Mouse (Mus musculus) MEL (cell line): Measurements from ENCODE around the gene Hsf5. TPM values are rescaled to one million over a fixed set of nuclear protein-coding genes. Genes with fewer than 3 reads are reported as not detected.

Source experiments
- DNase-seq: peaks from one replicate; pipeline ENCODE4 v3.0.0; 2011; ENCODE audit warnings: low read depth, low spot score
- H3K27ac ChIP-seq: 2 replicates; pipeline ENCODE4 v1.5.1; 2012; ENCODE audit warnings: low read depth, mild to moderate bottlenecking, control low read depth, low read length, moderate library complexity; ENCODE audit not compliant: control insufficient read depth
- H3K27me3 ChIP-seq, 2 experiments: fragments of 150-350 bp in 1 of 2; sonication (generic) in 1 of 2; 2 replicates each; pipeline ENCODE4 v1.6.1; 2012; ENCODE audit warnings: low read length in 2 of 2, mild to moderate bottlenecking in 2 of 2, improper control_type of control experiment in 1 of 2, moderate library complexity in 1 of 2; ENCODE audit not compliant: insufficient read depth in 2 of 2, control insufficient read depth in 1 of 2
- H3K36me3 ChIP-seq, 2 experiments: 2 replicates each; pipeline ENCODE4 v1.6.1; 2012 to 2014; ENCODE audit warnings: low read length in 2 of 2, improper control_type of control experiment in 1 of 2, inconsistent platforms in 1 of 2, mild to moderate bottlenecking in 1 of 2; ENCODE audit not compliant: insufficient read depth in 2 of 2, control insufficient read depth in 1 of 2
- H3K4me1 ChIP-seq, 2 experiments: fragments of 150-350 bp in 1 of 2; sonication (generic) in 1 of 2; 2 replicates each; pipeline ENCODE4 v1.6.1; 2012; ENCODE audit warnings: low read length in 2 of 2, improper control_type of control experiment in 1 of 2, mild to moderate bottlenecking in 1 of 2; ENCODE audit not compliant: insufficient read depth in 2 of 2, control insufficient read depth in 1 of 2
- H3K4me3 ChIP-seq, 2 experiments: fragments of 150-350 bp in 1 of 2; sonication (generic) in 1 of 2; 2 replicates each; pipeline ENCODE4 v1.5.1; 2012; ENCODE audit warnings: low read depth in 2 of 2, low read length in 2 of 2, mild to moderate bottlenecking in 2 of 2, moderate library complexity in 2 of 2, control low read depth in 1 of 2, improper control_type of control experiment in 1 of 2; ENCODE audit not compliant: control insufficient read depth in 1 of 2, insufficient read depth in 1 of 2
- H3K79me2 ChIP-seq: 2 replicates; pipeline ENCODE4 v1.6.1; 2012; ENCODE audit warnings: mild to moderate bottlenecking, low read length, moderate library complexity; ENCODE audit not compliant: control insufficient read depth, poor library complexity, insufficient read depth
- H3K9ac ChIP-seq: 2 replicates; pipeline ENCODE4 v1.6.1; 2012; ENCODE audit warnings: low read depth, mild to moderate bottlenecking, control low read depth, low read length, moderate library complexity; ENCODE audit not compliant: control insufficient read depth, poor library complexity, severe bottlenecking
- H3K9me3 ChIP-seq: fragments of 150-350 bp; sonication (generic); replicated peaks from 2 replicates; pipeline ENCODE4 v1.6.1; 2012; ENCODE audit warnings: mild to moderate bottlenecking, low read length, improper control_type of control experiment, moderate library complexity; ENCODE audit not compliant: insufficient read depth
- BHLHE40 ChIP-seq: IDR thresholded peaks from 2 replicates; pipeline ENCODE4 v1.6.1; 2012; ENCODE audit warnings: low read depth, mild to moderate bottlenecking, inconsistent platforms, low read length, improper control_type of control experiment, borderline replicate concordance
- CHD2 ChIP-seq: IDR thresholded peaks from 2 replicates; pipeline ENCODE4 v1.6.1; 2011; ENCODE audit warnings: low read length, improper control_type of control experiment
- E2F4 ChIP-seq: IDR thresholded peaks from 2 replicates; pipeline ENCODE4 v1.6.1; 2011; ENCODE audit warnings: low read depth, low read length, improper control_type of control experiment, borderline replicate concordance
- ETS1 ChIP-seq: IDR thresholded peaks from 2 replicates; pipeline ENCODE4 v1.6.1; 2012; ENCODE audit warnings: low read depth, mild to moderate bottlenecking, inconsistent platforms, low read length, improper control_type of control experiment, moderate library complexity
- GABPA ChIP-seq: IDR thresholded peaks from 2 replicates; pipeline ENCODE4 v1.6.1; 2012; ENCODE audit warnings: low read depth, mild to moderate bottlenecking, inconsistent platforms, low read length, improper control_type of control experiment, moderate library complexity
- MAFK ChIP-seq: IDR thresholded peaks from 2 replicates; pipeline ENCODE4 v1.6.1; 2011; ENCODE audit warnings: low read depth, mild to moderate bottlenecking, low read length, improper control_type of control experiment, borderline replicate concordance
- MAX ChIP-seq: IDR thresholded peaks from 2 replicates; pipeline ENCODE4 v1.6.1; 2011; ENCODE audit warnings: low read length, improper control_type of control experiment
- MAZ ChIP-seq: IDR thresholded peaks from 2 replicates; pipeline ENCODE4 v1.6.1; 2012; ENCODE audit warnings: low read depth, mild to moderate bottlenecking, inconsistent platforms, low read length, improper control_type of control experiment
- MYC ChIP-seq: IDR thresholded peaks from 2 replicates; pipeline ENCODE4 v1.6.1; 2011; ENCODE audit warnings: low read depth, mild to moderate bottlenecking, low read length, improper control_type of control experiment, moderate library complexity
- POLR2A ChIP-seq, 2 experiments: IDR thresholded peaks; 2 replicates each; pipeline ENCODE4 v1.6.1; 2011 to 2012; ENCODE audit warnings: low read length in 2 of 2, mild to moderate bottlenecking in 2 of 2, control low read depth in 1 of 2, improper control_type of control experiment in 1 of 2, low read depth in 1 of 2, moderate library complexity in 1 of 2; ENCODE audit not compliant: control insufficient read depth in 1 of 2, insufficient read depth in 1 of 2, poor library complexity in 1 of 2
- RAD21 ChIP-seq: IDR thresholded peaks from 2 replicates; pipeline ENCODE4 v1.6.1; 2011; ENCODE audit warnings: mild to moderate bottlenecking, low read depth, low read length, improper control_type of control experiment
- SMC3 ChIP-seq: IDR thresholded peaks from 2 replicates; pipeline ENCODE4 v1.6.1; 2011; ENCODE audit warnings: low read depth, low read length, improper control_type of control experiment
- TBP ChIP-seq: IDR thresholded peaks from 2 replicates; pipeline ENCODE4 v1.8.0; 2011; ENCODE audit warnings: low read depth, low read length, improper control_type of control experiment
- polyA plus RNA-seq, 2 experiments: library from polyadenylated mRNA; stranded (reverse) in 1 of 2; unstranded in 1 of 2; fragments of >175 nt in 1 of 2; fragments of >200 nt in 1 of 2; gene quantifications; 2 replicates each; pipeline versions ENCODE4 v1.2.1 to v1.2.4; 2012; ENCODE audit warnings: low replicate concordance in 2 of 2, low read depth in 1 of 2; ENCODE audit not compliant: insufficient read length in 2 of 2, insufficient read depth in 1 of 2, missing spikeins in 1 of 2
- total RNA-seq: library from RNA; depleted of rRNA; stranded (reverse); fragments of 300-350 nt; gene quantifications from 2 replicates; pipeline ENCODE4 v1.2.3, GENCODE M21; 2012

Hsf5 gene
- total and polyA plus RNA-seq, 3 experiments, result 0.03 TPM; not detected in 2

DNA sequence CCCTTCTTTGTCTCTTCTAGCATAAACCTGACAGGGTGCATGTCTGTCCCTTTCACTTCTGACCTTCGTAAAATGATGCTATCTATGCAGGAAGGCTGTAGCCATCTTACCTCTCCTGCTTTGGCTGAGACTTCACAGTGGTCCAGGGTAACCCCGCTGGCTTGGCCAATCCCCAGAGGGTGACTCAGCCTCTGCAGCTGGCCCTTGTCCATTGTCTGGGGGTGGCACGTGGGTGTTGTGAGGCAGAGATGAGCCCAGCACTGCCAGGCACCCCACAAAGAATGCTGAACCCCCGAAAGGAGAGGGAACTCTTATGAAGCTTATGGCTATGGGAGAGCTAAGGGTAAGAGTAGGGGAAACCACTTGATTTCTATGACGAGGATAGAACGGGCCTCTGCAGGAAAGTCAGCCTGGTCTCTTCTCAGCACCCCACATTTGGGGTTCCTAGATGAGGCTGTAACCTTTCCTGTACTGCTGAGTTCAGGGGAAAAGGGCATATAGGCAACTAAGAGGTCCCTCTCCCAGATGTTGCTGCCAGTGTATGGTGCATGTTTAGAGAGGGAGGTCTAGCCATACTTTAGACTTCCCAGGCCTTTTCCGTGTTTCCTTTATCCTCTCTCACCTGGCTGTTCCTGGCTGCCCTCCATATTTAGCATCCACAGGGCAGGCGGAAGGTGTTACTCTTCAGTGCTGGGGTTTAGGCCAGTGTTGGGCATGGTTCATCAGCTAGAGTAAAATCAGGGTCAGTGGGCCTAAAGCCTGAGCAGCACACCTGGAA is 34.8 kb upstream of the Hsf5 start:
- Histone ChIP-seq H3K36me3 (peaks cover 0 to 2% of the 10 kb centered on the region in 2 experiments; a peak in 1 of 4 replicates), H3K9me3 (no peaks in the 10 kb centered on the region), H3K27me3 (no peaks in the 10 kb centered on the region; a peak in 2 of 4 replicates), H3K79me2 (no peaks in the 10 kb centered on the region), H3K27ac (no peak overlapping the region), H3K9ac (no peak overlapping the region), H3K4me3 (no peak overlapping the region), H3K4me1 (peaks cover 2 to 15% of the 10 kb centered on the region in 2 experiments; a peak in 3 of 4 replicates)
- no peak for DNase-seq
- TF ChIP-seq RAD21, result no peak
- TF ChIP-seq MYC, result no peak
- no peak for TF ChIP-seq GABPA
- TF ChIP-seq POLR2A (IDR thresholded peaks at IDR 0.05; ENCODE audit: control insufficient read depth in 1 of 2, insufficient read depth in 1 of 2, low read depth in 1 of 2, low read length in 2 of 2, poor library complexity in 1 of 2), result no peak
- no peak for TF ChIP-seq TBP
- TF ChIP-seq MAZ, result no peak

DNA sequence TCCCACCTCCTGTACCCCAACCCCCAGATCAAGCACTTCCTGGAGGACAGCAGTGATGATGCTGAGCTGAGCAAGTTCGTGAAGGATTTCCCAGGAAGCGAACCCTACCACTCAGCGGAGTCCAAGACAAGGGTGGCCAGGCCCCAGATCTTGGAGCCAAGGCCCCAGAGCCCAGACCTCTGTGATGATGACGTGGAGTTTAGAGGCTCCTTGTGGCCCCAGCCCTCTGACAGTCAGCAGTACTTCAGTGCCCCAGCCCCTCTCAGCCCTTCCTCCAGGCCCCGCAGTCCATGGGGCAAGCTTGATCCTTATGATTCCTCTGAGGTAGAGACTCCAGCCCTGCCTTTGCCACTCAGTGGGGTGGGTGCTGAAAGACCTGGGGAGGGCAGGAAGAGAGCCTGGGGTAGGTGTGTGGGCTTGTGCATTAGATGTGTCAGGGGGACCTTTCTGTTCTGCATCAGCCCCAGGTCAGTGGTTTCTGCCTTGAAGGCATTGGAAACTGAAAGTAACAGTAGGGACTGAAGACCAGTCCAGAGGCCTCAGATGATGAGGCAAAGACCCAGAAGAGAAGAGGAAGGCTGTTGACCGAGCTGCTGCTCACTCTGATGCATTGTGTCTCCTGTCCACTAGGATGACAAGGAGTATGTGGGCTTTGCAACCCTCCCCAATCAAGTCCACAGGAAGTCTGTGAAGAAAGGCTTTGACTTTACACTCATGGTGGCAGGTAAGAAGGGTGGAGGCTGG is 33.5 kb upstream of the Hsf5 start:
- peaks cover 0 to 2% of the 10 kb centered on the region in 2 experiments; a peak in 1 of 4 replicates for H3K36me3 ChIP-seq
- TF ChIP-seq RAD21 (no peak), SMC3 (no peak), ETS1 (no peak)
- TF ChIP-seq, all 39 proteins: peak for 0
- Histone ChIP-seq H3K27ac (no peak overlapping the region), H3K4me1 (peaks cover 2 to 12% of the 10 kb centered on the region in 2 experiments; a peak in 3 of 4 replicates), H3K79me2 (no peaks in the 10 kb centered on the region), H3K27me3 (no peaks in the 10 kb centered on the region; a peak in 2 of 4 replicates), H3K9ac (no peak overlapping the region), H3K9me3 (no peaks in the 10 kb centered on the region), H3K4me3 (no peak overlapping the region)
- no peak for DNase-seq

DNA sequence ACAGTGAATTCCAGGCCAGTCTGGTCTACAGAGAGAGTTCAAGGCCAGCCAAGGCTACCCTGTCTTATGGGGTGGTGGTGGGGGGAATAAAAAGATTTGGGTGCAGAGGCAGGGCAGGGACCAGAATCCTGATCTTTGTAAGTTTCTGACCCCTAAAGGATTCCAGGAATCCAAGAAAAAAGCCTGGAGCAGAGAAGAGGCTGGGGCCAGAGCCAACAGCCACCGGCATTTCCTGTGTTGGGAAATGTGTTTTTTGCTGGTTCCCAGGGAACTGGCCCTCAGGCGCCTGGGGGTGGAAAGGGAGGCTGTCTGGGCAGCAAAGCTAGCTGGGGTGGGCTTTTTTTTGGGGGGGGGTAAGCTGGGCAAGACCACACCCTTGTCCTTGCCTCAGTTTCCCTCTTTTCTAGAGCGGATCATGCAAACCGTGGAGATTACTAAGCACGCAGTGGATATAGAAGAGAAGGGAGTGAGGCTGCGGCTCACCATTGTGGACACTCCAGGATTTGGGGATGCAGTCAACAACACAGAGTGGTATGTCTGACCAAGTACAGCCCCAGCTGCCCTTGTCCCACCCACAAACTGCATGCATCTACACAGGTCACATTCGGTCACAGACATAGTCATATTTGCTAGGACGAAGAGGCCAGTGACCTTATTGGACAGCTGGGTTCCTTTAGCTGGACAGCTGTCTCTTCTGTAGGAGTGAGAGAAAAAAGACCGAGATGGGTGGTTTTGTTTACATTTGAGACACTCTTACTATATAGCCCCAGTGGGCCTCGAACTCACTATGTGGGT is 32.1 kb upstream of the Hsf5 start:
- no peaks in the 10 kb centered on the region for H3K79me2 ChIP-seq
- H3K36me3 ChIP-seq, result no peaks in the 10 kb centered on the region; a peak in 1 of 4 replicates
- no peaks in the 10 kb centered on the region for H3K9me3 ChIP-seq
- peaks cover 0 to 3% of the 10 kb centered on the region in 2 experiments; a peak in 2 of 4 replicates for H3K4me1 ChIP-seq
- H3K27me3 ChIP-seq, result no peaks in the 10 kb centered on the region; a peak in 2 of 4 replicates
- TF ChIP-seq BHLHE40 (no peak), CHD2 (no peak), MAX (no peak), RAD21 (no peak), E2F4 (no peak), TBP (no peak), MAFK (no peak)
- H3K27ac ChIP-seq, result no peak overlapping the region
- no peak overlapping the region for H3K4me3 ChIP-seq
- no peak overlapping the region for H3K9ac ChIP-seq
- DNase-seq, result no peak
